Mouse (Mus musculus): ENCODE data around the gene Phactr2.

Phactr2 gene

GRCm38 (mm10) chr10:13448283-13449045 is 25.7 kb downstream of the Phactr2 start:
- DNase-seq (ENCODE audit: low spot score in 2 of 2): no peak

- no peak for DNase-seq (ENCODE audit: low spot score in 2 of 2)
These were observed 27.4 kb downstream of the Phactr2 start for GRCm38 (mm10) chr10:13446791-13447249.

GRCm38 (mm10) chr10:13444257-13444656 is 30.0 kb downstream of the Phactr2 start:
- DNase-seq (ENCODE audit: low spot score in 2 of 2): no peak

- no peak for DNase-seq (ENCODE audit: low spot score in 2 of 2)
These were observed 30.6 kb downstream of the Phactr2 start for GRCm38 (mm10) chr10:13443647-13444046.

GRCm38 (mm10) chr10:13440292-13440691 is 33.9 kb downstream of the Phactr2 start:
- DNase-seq (ENCODE audit: low spot score in 2 of 2): no peak

GRCm38 (mm10) chr10:13438118-13438821 is 35.9 kb downstream of the Phactr2 start:
- no peak for DNase-seq (ENCODE audit: low spot score in 2 of 2)

GRCm38 (mm10) chr10:13437011-13437410 is 37.2 kb downstream of the Phactr2 start:
- DNase-seq (ENCODE audit: low spot score in 2 of 2): no peak

GRCm38 (mm10) chr10:13433016-13433415 is 41.2 kb downstream of the Phactr2 start:
- DNase-seq (ENCODE audit: low spot score in 2 of 2): no peak

- no peak for DNase-seq (ENCODE audit: low spot score in 2 of 2)
These were observed 42.3 kb downstream of the Phactr2 start for GRCm38 (mm10) chr10:13431641-13432540.

GRCm38 (mm10) chr10:13429766-13430165 is 44.4 kb downstream of the Phactr2 start:
- DNase-seq (ENCODE audit: low spot score in 2 of 2): peak in 1 of 2 experiments; percentile 44

GRCm38 (mm10) chr10:13429240-13429639 is 45.0 kb downstream of the Phactr2 start:
- DNase-seq (ENCODE audit: low spot score in 2 of 2): no peak

GRCm38 (mm10) chr10:13428536-13428935 is 45.7 kb downstream of the Phactr2 start:
- DNase-seq (ENCODE audit: low spot score in 2 of 2): no peak

GRCm38 (mm10) chr10:13427599-13427998 is 46.6 kb downstream of the Phactr2 start:
- no peak for DNase-seq (ENCODE audit: low spot score in 2 of 2)

GRCm38 (mm10) chr10:13425198-13425597 is 49.0 kb downstream of the Phactr2 start:
- DNase-seq (ENCODE audit: low spot score in 2 of 2): no peak

GRCm38 (mm10) chr10:13424508-13424907 is 49.7 kb downstream of the Phactr2 start:
- DNase-seq (ENCODE audit: low spot score in 2 of 2): no peak

- DNase-seq (ENCODE audit: low spot score in 2 of 2): no peak
These were observed 50.2 kb downstream of the Phactr2 start for GRCm38 (mm10) chr10:13424015-13424414.

GRCm38 (mm10) chr10:13422121-13422520 is 52.1 kb downstream of the Phactr2 start:
- DNase-seq (ENCODE audit: low spot score in 2 of 2): no peak

GRCm38 (mm10) chr10:13419246-13419645 is 55.0 kb downstream of the Phactr2 start:
- DNase-seq (ENCODE audit: low spot score in 2 of 2): no peak

- no peak for DNase-seq (ENCODE audit: low spot score in 2 of 2)
These were observed 58.6 kb downstream of the Phactr2 start for GRCm38 (mm10) chr10:13415489-13416104.

GRCm38 (mm10) chr10:13412202-13412923 is 61.8 kb downstream of the Phactr2 start:
- no peak for DNase-seq (ENCODE audit: low spot score in 2 of 2)

- DNase-seq (ENCODE audit: low spot score in 2 of 2): no peak
These were observed 63.2 kb downstream of the Phactr2 start for GRCm38 (mm10) chr10:13411056-13411455.
